Mouse (Mus musculus) splenic B cell, adult 2 months (primary cell): ENCODE data around the gene Cyp4f18.
A peak's percentile ranks its signal among the peaks of the same experiment; 100 is the strongest.
"Not testable (repeated sequence)": the region's sequence is repeated elsewhere in the genome, so short reads cannot be mapped to it uniquely, and the experiment has no call there.

ENCODE experiments used
- DNase-seq: peaks from one replicate; pipeline ENCODE4 v3.0.0-alpha.2; 2011; ENCODE audit warnings: low read depth, low spot score
- H3K27me3 ChIP-seq: 2 replicates; pipeline ENCODE4 v1.6.1; 2012; ENCODE audit warnings: mild to moderate bottlenecking, low read length, moderate library complexity, mixed read lengths; ENCODE audit not compliant: control insufficient read depth, poor library complexity, insufficient read depth, severe bottlenecking
- H3K36me3 ChIP-seq: 2 replicates; pipeline ENCODE4 v1.6.1; 2012; ENCODE audit warnings: mild to moderate bottlenecking, low read length, moderate library complexity, mixed read lengths; ENCODE audit not compliant: control insufficient read depth, poor library complexity, insufficient read depth, severe bottlenecking

The Cyp4f18 gene

GRCm38 (mm10) chr8:72009473-72009872, at the start of gene Cyp4f18:
Gene Cyp4f18, minus strand, starts transcription at chr8:72009626.
- no peaks in the 10 kb centered on the region for H3K36me3 ChIP-seq
- peak; percentile 50 for DNase-seq
- H3K27me3 ChIP-seq = no peaks in the 10 kb centered on the region

GRCm38 (mm10) chr8:72057643-72058042, 48.2 kb upstream of the Cyp4f18 start:
- H3K36me3 ChIP-seq, DNase-seq, H3K27me3 ChIP-seq: not testable (repeated sequence)

- not testable (repeated sequence) for H3K27me3 ChIP-seq, DNase-seq, H3K36me3 ChIP-seq
Observed at GRCm38 (mm10) chr8:72054633-72055032, 45.2 kb upstream of the Cyp4f18 start.

- H3K36me3 ChIP-seq = no peaks in the 10 kb centered on the region
- DNase-seq = peak; percentile 56
- H3K27me3 ChIP-seq = no peaks in the 10 kb centered on the region
Observed at GRCm38 (mm10) chr8:72042493-72042892, 33.1 kb upstream of the Cyp4f18 start.

- H3K27me3 ChIP-seq, H3K36me3 ChIP-seq, DNase-seq: not testable (repeated sequence)
Observed at GRCm38 (mm10) chr8:72040918-72041317, 31.5 kb upstream of the Cyp4f18 start, which contains the start of gene Olfr372. Gene Olfr372, plus strand, starts transcription at chr8:72041218.

GRCm38 (mm10) chr8:72032926-72033325, 23.5 kb upstream of the Cyp4f18 start:
- not testable (repeated sequence) for H3K36me3 ChIP-seq, H3K27me3 ChIP-seq
- DNase-seq = peak; percentile 45

GRCm38 (mm10) chr8:72024886-72025285, 15.5 kb upstream of the Cyp4f18 start:
- H3K27me3 ChIP-seq, DNase-seq, H3K36me3 ChIP-seq: not testable (repeated sequence)

- no peak for DNase-seq
Observed at GRCm38 (mm10) chr8:72019816-72020215, 10.4 kb upstream of the Cyp4f18 start.

GRCm38 (mm10) chr8:72019022-72019421, 9.6 kb upstream of the Cyp4f18 start:
- H3K36me3 ChIP-seq, H3K27me3 ChIP-seq, DNase-seq: not testable (repeated sequence)

More at GRCm38 (mm10) chr8:72019816-72020215, 10.4 kb upstream of the Cyp4f18 start:
- Histone ChIP-seq H3K36me3 (no peaks in the 10 kb centered on the region), H3K27me3 (no peaks in the 10 kb centered on the region)

- no peaks in the 10 kb centered on the region for H3K27me3 ChIP-seq
- no peaks in the 10 kb centered on the region for H3K36me3 ChIP-seq
- DNase-seq = no peak
Observed at GRCm38 (mm10) chr8:72018141-72018540, 8.7 kb upstream of the Cyp4f18 start.

GRCm38 (mm10) chr8:72017339-72017738, 7.9 kb upstream of the Cyp4f18 start:
- DNase-seq = peak; percentile 58
- not testable (repeated sequence) for H3K27me3 ChIP-seq, H3K36me3 ChIP-seq

- peak; percentile 43 for DNase-seq
- not testable (repeated sequence) for H3K36me3 ChIP-seq, H3K27me3 ChIP-seq
Observed at GRCm38 (mm10) chr8:72013506-72014228, 4.2 kb upstream of the Cyp4f18 start.

- Histone ChIP-seq H3K36me3 (no peaks in the 10 kb centered on the region), H3K27me3 (no peaks in the 10 kb centered on the region)
- DNase-seq = peak; percentile 74
Observed at GRCm38 (mm10) chr8:72008134-72008641, 1.2 kb downstream of the Cyp4f18 start.

- H3K36me3 ChIP-seq = no peaks in the 10 kb centered on the region
- no peaks in the 10 kb centered on the region for H3K27me3 ChIP-seq
- no peak for DNase-seq
Observed at GRCm38 (mm10) chr8:72006763-72007162, 2.7 kb downstream of the Cyp4f18 start.

- Histone ChIP-seq H3K27me3 (no peaks in the 10 kb centered on the region), H3K36me3 (no peaks in the 10 kb centered on the region)
- no peak for DNase-seq
Observed at GRCm38 (mm10) chr8:72005912-72006311, 3.5 kb downstream of the Cyp4f18 start.

- Histone ChIP-seq H3K27me3 (no peaks in the 10 kb centered on the region), H3K36me3 (peaks cover 3% of the 10 kb centered on the region)
- no peak for DNase-seq
Observed at GRCm38 (mm10) chr8:72002942-72003341, 6.5 kb downstream of the Cyp4f18 start.
